Mouse (Mus musculus) heart, embryonic 10.5 days (tissue): ENCODE measurements around the gene Gm20388. TPM values are rescaled to one million over a fixed set of nuclear protein-coding genes. Genes with fewer than 3 reads are reported as not detected.

ENCODE experiments used
- DNase-seq: peaks from one replicate; pipeline ENCODE4 v3.0.0-alpha.2; 2017; ENCODE audit warnings: low spot score
- H3K27ac ChIP-seq: fragments of 300-500 bp; sonication (generic); 2 replicates; pipeline ENCODE4 v1.5.1; 2016; ENCODE audit warnings: mild to moderate bottlenecking
- H3K27me3 ChIP-seq: fragments of 300-500 bp; sonication (generic); 2 replicates; pipeline ENCODE4 v1.6.1; 2016; ENCODE audit warnings: mild to moderate bottlenecking; ENCODE audit not compliant: poor library complexity, insufficient read depth, severe bottlenecking
- H3K36me3 ChIP-seq: fragments of 300-500 bp; sonication (generic); 2 replicates; pipeline ENCODE4 v1.6.1; 2016; ENCODE audit warnings: mild to moderate bottlenecking, moderate library complexity
- H3K4me1 ChIP-seq: fragments of 300-500 bp; sonication (generic); 2 replicates; pipeline ENCODE4 v1.6.1; 2016; ENCODE audit warnings: mild to moderate bottlenecking
- H3K4me3 ChIP-seq: fragments of 300-500 bp; sonication (generic); 2 replicates; pipeline ENCODE4 v1.5.1; 2016; ENCODE audit warnings: mild to moderate bottlenecking, moderate library complexity
- H3K9me3 ChIP-seq: fragments of 300-500 bp; sonication (generic); 2 replicates; pipeline ENCODE4 v1.6.1; 2016; ENCODE audit warnings: mild to moderate bottlenecking, moderate library complexity
- WGBS: fragments of 180-500 bp; shearing (Covaris S2); methylation state at CpG from one replicate; pipeline ENCODE4 v1.1.7; 2016; 5-methylcytosine and 5-hydroxymethylcytosine counted together
- polyA plus RNA-seq: library from polyadenylated mRNA; unstranded; fragments of >200 nt; fragmentation: Nextera tagmentation; extraction: Ambion mirVana; gene quantifications from 2 replicates; pipeline ENCODE4 v1.2.1, GENCODE M21; 2016

Gene Gm20388
- polyA plus RNA-seq, 1 experiment from 2014 or later = 4.5 TPM

- Histone ChIP-seq H3K27me3 (no peaks in the 10 kb centered on the region), H3K9me3 (no peaks in the 10 kb centered on the region), H3K27ac (no peak overlapping the region), H3K4me1 (no peaks in the 10 kb centered on the region; the same call in 1 of the 2 replicates), H3K36me3 (no peaks in the 10 kb centered on the region), H3K4me3 (no peak overlapping the region)
- WGBS = 79% methylated on average over 7 of the region's 7 CpGs
- DNase-seq = no peak
These were observed 3933.7 kb downstream of the Gm20388 start for GRCm38 (mm10) chr8:123844341-123844740.

DNA sequence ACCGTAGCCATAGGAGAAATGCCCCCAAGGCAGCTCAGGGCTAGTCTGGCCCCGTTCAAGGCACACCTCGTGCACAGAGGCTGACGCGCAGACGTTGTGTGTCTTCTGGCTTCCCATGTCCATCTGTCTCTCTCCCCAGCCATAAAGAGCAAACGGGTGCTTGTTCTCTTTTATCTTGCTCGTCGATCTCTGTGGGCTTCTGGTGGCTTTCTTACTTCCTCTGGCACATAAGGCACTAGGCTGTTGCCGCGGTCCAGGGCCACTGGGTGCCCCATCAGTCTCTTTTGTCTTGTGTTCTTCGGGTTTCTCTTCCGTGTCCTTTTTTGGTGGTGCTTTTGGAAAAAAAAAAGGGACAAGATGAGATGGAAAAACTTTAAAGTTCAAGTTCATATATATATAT lies 3934.5 kb downstream of the Gm20388 start:
- Histone ChIP-seq H3K27me3 (no peaks in the 10 kb centered on the region), H3K36me3 (no peaks in the 10 kb centered on the region), H3K27ac (no peak overlapping the region), H3K4me3 (no peak overlapping the region), H3K9me3 (no peaks in the 10 kb centered on the region), H3K4me1 (peaks cover 3% of the 10 kb centered on the region)
- WGBS = 91% methylated on average over 13 of the region's 13 CpGs
- no peak for DNase-seq

GRCm38 (mm10) chr8:123845991-123846390 lies 3935.3 kb downstream of the Gm20388 start:
- no peak for DNase-seq
- no peaks in the 10 kb centered on the region for H3K9me3 ChIP-seq
- 89% methylated on average over 10 of the region's 10 CpGs for WGBS

GRCm38 (mm10) chr8:123846509-123846908 lies 3935.9 kb downstream of the Gm20388 start:
- peaks cover 3% of the 10 kb centered on the region for H3K4me1 ChIP-seq
- no peaks in the 10 kb centered on the region for H3K36me3 ChIP-seq
- no peak overlapping the region for H3K4me3 ChIP-seq
- H3K9me3 ChIP-seq = no peaks in the 10 kb centered on the region
- H3K27ac ChIP-seq = no peak overlapping the region
- WGBS = 89% methylated on average over 12 of the region's 12 CpGs
- DNase-seq = no peak
- no peaks in the 10 kb centered on the region for H3K27me3 ChIP-seq

More at GRCm38 (mm10) chr8:123845991-123846390, 3935.3 kb downstream of the Gm20388 start:
- Histone ChIP-seq H3K4me3 (no peak overlapping the region), H3K27me3 (no peaks in the 10 kb centered on the region), H3K27ac (no peak overlapping the region), H3K36me3 (no peaks in the 10 kb centered on the region), H3K4me1 (peaks cover 3% of the 10 kb centered on the region)

GRCm38 (mm10) chr8:123847546-123847945 lies 3936.9 kb downstream of the Gm20388 start:
- DNase-seq = no peak
- 63% methylated on average over 3 of the region's 3 CpGs for WGBS

DNA sequence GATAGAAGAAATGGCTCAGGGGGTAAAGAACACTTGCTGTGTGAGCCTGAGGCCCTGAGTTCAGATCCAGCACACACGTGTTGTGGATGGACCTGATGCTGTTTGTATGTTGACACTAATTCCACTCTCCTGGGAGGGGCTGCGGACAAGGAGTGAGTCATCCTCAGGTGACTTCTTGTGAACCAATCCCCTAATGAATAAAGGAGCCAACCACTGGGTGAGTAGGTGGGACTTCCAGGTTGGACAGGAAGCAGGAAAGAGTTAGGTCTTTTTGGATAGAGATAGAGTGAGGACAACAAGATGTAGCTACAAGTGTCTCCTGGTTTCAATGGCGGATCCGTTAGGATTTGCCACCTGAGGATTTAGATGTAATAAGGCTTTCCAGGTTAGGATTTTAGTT lies 3938.7 kb downstream of the Gm20388 start:
- no peak overlapping the region for H3K4me3 ChIP-seq
- no peaks in the 10 kb centered on the region for H3K9me3 ChIP-seq
- no peak overlapping the region for H3K27ac ChIP-seq
- 81% methylated on average over 4 of the region's 4 CpGs for WGBS
- H3K36me3 ChIP-seq = no peaks in the 10 kb centered on the region
- peaks cover 3% of the 10 kb centered on the region for H3K4me1 ChIP-seq
- H3K27me3 ChIP-seq = no peaks in the 10 kb centered on the region
- no peak for DNase-seq

More at GRCm38 (mm10) chr8:123847546-123847945, 3936.9 kb downstream of the Gm20388 start:
- H3K27me3 ChIP-seq = no peaks in the 10 kb centered on the region
- H3K4me3 ChIP-seq = no peak overlapping the region
- H3K9me3 ChIP-seq = no peaks in the 10 kb centered on the region
- H3K4me1 ChIP-seq = peaks cover 3% of the 10 kb centered on the region
- no peaks in the 10 kb centered on the region for H3K36me3 ChIP-seq
- H3K27ac ChIP-seq = no peak overlapping the region

- no peak overlapping the region for H3K27ac ChIP-seq
- H3K9me3 ChIP-seq = no peaks in the 10 kb centered on the region
- no peaks in the 10 kb centered on the region for H3K36me3 ChIP-seq
- no peak for DNase-seq
- 71% methylated on average over 5 of the region's 5 CpGs for WGBS
- H3K4me3 ChIP-seq = no peak overlapping the region
- peaks cover 3% of the 10 kb centered on the region for H3K4me1 ChIP-seq
- H3K27me3 ChIP-seq = no peaks in the 10 kb centered on the region
These were observed 3940.9 kb downstream of the Gm20388 start for GRCm38 (mm10) chr8:123851590-123851989.

DNA sequence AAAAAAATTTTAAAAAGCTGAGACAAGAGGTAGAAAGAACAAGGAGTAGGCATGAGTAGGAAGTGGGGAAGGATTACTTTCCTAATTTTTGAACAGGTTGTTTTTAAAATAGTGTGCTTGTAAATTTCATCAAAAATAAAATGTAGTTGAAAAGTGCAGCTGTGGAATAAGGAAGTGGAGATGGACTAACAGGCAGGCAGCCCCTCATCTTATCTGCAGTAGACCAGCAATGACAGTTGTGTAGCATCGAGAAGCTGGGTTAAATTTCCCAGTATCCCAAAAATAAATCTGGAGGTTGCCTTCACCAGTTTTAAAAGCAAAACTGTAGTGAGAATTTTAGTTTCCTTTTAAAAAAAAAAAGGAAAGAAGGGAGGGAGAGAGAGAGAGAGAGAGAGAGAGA lies 3943.6 kb downstream of the Gm20388 start:
- H3K27me3 ChIP-seq = no peaks in the 10 kb centered on the region
- no peak overlapping the region for H3K4me3 ChIP-seq
- no peaks in the 10 kb centered on the region for H3K36me3 ChIP-seq
- WGBS = 67% methylated on average over 1 of the region's 1 CpGs
- DNase-seq = no peak
- no peaks in the 10 kb centered on the region for H3K9me3 ChIP-seq
- H3K27ac ChIP-seq = no peak overlapping the region
- H3K4me1 ChIP-seq = peaks cover 9% of the 10 kb centered on the region; the same call in 1 of the 2 replicates

- no peaks in the 10 kb centered on the region for H3K9me3 ChIP-seq
- no peak for DNase-seq
- H3K4me1 ChIP-seq = peaks cover 7% of the 10 kb centered on the region; the same call in 1 of the 2 replicates
- no peak overlapping the region for H3K27ac ChIP-seq
- H3K36me3 ChIP-seq = no peaks in the 10 kb centered on the region
- WGBS = 88% methylated on average over 9 of the region's 9 CpGs
- H3K4me3 ChIP-seq = no peak overlapping the region
- H3K27me3 ChIP-seq = no peaks in the 10 kb centered on the region
These were observed 3944.3 kb downstream of the Gm20388 start for GRCm38 (mm10) chr8:123854733-123855475.

DNA sequence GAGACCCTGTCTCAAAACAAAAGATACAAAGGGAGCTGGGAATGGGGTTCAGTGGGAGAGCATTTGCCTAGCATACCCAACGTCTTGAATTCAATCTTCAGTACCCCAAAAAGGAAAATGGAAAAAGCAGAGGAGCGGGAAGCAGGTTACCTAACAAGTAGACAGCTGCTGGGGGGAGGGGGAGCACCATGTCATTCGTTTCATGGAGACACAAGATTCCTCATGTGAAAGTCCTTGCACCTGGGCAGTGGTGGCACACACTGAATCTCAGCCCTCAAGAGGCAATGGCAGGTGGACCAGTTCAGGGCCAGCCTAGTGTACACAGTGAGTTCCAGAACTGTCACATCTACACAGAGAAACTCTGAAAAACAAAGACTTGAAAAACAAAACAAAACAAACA lies 3946.7 kb downstream of the Gm20388 start:
- DNase-seq = no peak
- Histone ChIP-seq H3K27me3 (peaks cover 20% of the 10 kb centered on the region), H3K27ac (no peak overlapping the region), H3K9me3 (no peaks in the 10 kb centered on the region), H3K4me1 (0 out of 2 replicates have a peak, but pooled peaks cover 6% of the 10 kb centered on the region), H3K36me3 (no peaks in the 10 kb centered on the region), H3K4me3 (no peak overlapping the region)
- WGBS = 71% methylated on average over 3 of the region's 3 CpGs

DNA sequence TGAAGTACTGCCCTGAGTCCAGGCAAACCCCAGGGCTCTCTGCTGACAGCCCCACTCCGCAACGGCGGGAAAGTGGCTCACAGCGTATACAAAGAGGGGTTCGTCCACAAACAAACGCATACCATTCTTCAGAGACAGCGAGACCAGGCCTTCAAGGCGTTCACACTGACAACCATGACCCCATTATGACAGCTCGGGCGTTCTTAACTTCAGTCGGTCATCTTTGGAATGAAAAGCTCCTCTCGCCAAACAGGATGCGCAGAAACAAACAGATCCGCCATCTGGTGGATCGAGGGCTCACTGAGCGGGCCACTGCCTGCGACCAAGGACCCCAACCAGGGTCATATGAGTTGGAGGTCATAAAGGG lies 3947.9 kb downstream of the Gm20388 start:
- peak; percentile 73 for DNase-seq
- Histone ChIP-seq H3K27ac (peak overlapping the region; percentile 90), H3K9me3 (no peaks in the 10 kb centered on the region), H3K4me3 (peak overlapping the region; percentile 91), H3K36me3 (no peaks in the 10 kb centered on the region), H3K27me3 (peaks cover 27% of the 10 kb centered on the region), H3K4me1 (0 out of 2 replicates have a peak, but pooled peaks cover 6% of the 10 kb centered on the region)
- under 1% methylated on average over 17 of the region's 17 CpGs for WGBS

DNA sequence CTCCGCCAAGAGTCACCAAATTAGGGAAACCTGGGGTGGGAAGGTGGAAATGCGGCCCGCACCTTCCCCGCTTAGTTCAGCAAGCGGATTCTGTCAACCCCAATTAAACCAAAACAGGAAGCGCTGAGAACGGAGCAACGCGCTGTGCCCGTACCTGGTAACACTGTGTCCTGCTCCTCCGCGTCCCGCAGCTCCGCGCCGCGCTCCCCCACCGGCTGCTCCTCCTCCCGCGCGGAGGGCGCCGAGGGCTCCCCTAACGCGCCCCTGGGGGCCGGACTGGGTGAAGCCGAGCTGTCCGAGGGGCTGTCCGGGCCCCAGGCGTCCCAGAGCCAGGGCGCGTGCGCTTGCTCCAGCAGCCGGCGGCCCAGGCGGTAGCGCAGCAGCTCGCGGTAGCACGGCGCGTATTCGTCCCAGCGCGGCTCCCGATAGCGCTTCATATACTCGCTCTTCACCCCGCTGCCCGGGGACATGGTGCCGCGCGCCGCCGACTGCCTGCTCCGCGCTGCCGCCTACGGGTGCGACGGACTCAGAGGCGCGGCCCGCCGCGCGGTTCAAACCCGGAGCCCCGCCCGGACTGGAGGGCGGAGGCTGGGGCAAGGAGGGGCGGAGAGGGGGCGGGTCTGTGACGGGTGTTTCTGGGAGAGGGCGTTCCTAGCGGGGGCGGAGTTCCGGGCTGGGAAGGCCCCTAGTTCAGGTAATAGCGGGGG lies 3948.5 kb downstream of the Gm20388 start:
- H3K27me3 ChIP-seq = peaks cover 31% of the 10 kb centered on the region
- H3K4me1 ChIP-seq = peaks cover 10% of the 10 kb centered on the region
- peak overlapping the region; percentile 90 for H3K27ac ChIP-seq
- WGBS = under 1% methylated on average over 79 of the region's 79 CpGs
- no peaks in the 10 kb centered on the region for H3K36me3 ChIP-seq
- H3K9me3 ChIP-seq = no peaks in the 10 kb centered on the region
- DNase-seq = peak; percentile 96
- peak overlapping the region; percentile 91 for H3K4me3 ChIP-seq

GRCm38 (mm10) chr8:123859648-123860259 lies 3949.1 kb downstream of the Gm20388 start, which contains the start of gene Ccsap:
TSS of gene Ccsap (minus strand) at chr8:123860209.
- peaks cover 32% of the 10 kb centered on the region for H3K27me3 ChIP-seq
- no peaks in the 10 kb centered on the region for H3K36me3 ChIP-seq
- 1% methylated on average over 48 of the region's 48 CpGs for WGBS
- H3K4me3 ChIP-seq = peak within 1 kb of the TSS; percentile 91
- H3K4me1 ChIP-seq = peaks cover 13% of the 10 kb centered on the region
- no peak for DNase-seq
- H3K9me3 ChIP-seq = no peaks in the 10 kb centered on the region
- H3K27ac ChIP-seq = peak within 1 kb of the TSS; percentile 90
